Mouse (Mus musculus) heart, embryonic 13.5 days (tissue): ENCODE measurements at regions not wholly inside any gene's neighbourhood (a gene's known extent, or its start where the extent isn't known, plus 50 kb on each side); places are given as distances from the start of the nearest gene placed in this dataset.

ENCODE experiments used
- ATAC-seq: fragments of 200-750 bp; cut with Nextera tagmentation; 2 replicates; pipeline ENCODE4 v1.8.0; 2017; ENCODE audit warnings: moderate TSS enrichment; ENCODE audit not compliant: insufficient number of reproducible peaks, low FRiP score, low TSS enrichment; ENCODE audit errors: extremely low read depth
- H3K27ac ChIP-seq: fragments of 300-500 bp; sonication (generic); replicated peaks from 2 replicates; pipeline ENCODE4 v1.5.1; 2015; ENCODE audit warnings: moderate library complexity, mild to moderate bottlenecking, inconsistent platforms
- H3K27me3 ChIP-seq: fragments of 300-500 bp; sonication (generic); replicated peaks from 2 replicates; pipeline ENCODE4 v1.6.1; 2015; ENCODE audit warnings: mild to moderate bottlenecking, inconsistent platforms
- H3K36me3 ChIP-seq: fragments of 300-500 bp; sonication (generic); 2 replicates; pipeline ENCODE4 v1.6.1; 2015; ENCODE audit warnings: mild to moderate bottlenecking, inconsistent platforms
- H3K4me1 ChIP-seq: fragments of 300-500 bp; sonication (generic); 2 replicates; pipeline ENCODE4 v1.6.1; 2015; ENCODE audit warnings: inconsistent platforms
- H3K4me2 ChIP-seq: fragments of 300-500 bp; sonication (generic); 2 replicates; pipeline ENCODE4 v1.6.1; 2015; ENCODE audit warnings: inconsistent platforms, mild to moderate bottlenecking, moderate library complexity
- H3K4me3 ChIP-seq: fragments of 300-500 bp; sonication (generic); 2 replicates; pipeline ENCODE4 v1.5.1; 2015; ENCODE audit warnings: moderate library complexity, mild to moderate bottlenecking, inconsistent platforms
- H3K9ac ChIP-seq: fragments of 300-500 bp; sonication (generic); 2 replicates; pipeline ENCODE4 v1.6.1; 2015; ENCODE audit warnings: inconsistent platforms, mild to moderate bottlenecking, moderate library complexity
- H3K9me3 ChIP-seq: fragments of 300-500 bp; sonication (generic); 2 replicates; pipeline ENCODE4 v1.6.1; 2016; ENCODE audit warnings: inconsistent platforms
- WGBS: fragments of 180-500 bp; shearing (Covaris S2); methylation state at CpG from one replicate; pipeline ENCODE4 v1.1.7; 2015; ENCODE audit warnings: mixed read lengths; 5-methylcytosine and 5-hydroxymethylcytosine counted together

DNA sequence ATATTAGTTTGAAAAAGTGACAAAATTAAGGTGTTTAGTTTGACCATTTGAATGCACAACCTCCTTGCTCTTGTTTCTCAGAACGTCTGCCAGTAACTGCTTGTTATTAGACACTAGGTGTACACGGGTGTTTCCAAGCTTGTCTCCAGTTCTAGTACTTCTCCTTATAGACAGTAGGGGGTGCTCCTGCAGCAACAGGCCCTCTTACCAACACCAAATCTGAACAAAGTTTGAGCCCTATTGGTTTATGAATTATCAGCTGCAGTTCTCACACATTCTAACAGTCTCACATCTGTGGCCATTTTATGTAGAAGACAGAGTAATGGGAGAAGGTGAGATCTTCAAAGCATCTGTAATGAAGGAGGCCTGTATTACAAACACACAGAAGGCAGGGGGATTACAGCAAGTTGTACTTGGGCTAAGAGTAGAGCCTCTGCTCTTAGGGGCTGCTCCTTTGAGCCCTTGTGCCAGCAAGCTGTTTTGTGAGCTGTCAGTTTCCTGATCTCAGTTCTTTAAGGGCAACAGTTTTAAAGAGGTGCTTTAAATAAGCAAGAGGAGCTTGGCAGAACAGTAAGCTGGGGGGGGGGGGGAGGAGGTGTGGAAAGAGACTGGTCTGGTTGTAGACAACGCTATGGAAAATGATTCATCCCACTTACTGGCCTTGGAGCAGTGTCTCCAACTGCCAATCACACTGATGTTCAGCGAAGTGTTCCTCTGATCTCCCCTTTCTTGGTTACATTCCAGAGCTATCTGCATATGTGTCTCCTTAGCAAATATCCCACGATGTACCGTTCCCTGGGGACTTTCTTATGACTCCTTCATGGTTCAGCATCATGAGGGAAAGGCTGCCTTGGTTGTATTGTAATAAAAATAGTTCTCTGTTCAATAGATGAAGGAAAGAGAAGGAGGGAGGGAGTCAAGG is 71.3 kb upstream of the Cep162 start:
- H3K9me3 ChIP-seq, result no peaks in the 10 kb centered on the region
- no peak overlapping the region for H3K4me2 ChIP-seq
- no peak overlapping the region for H3K9ac ChIP-seq
- H3K4me1 ChIP-seq, result peaks cover 6% of the 10 kb centered on the region; the same call in 1 of the 2 replicates
- no peak for ATAC-seq
- H3K27me3 ChIP-seq, result no peaks in the 10 kb centered on the region
- no peaks in the 10 kb centered on the region for H3K36me3 ChIP-seq
- WGBS, result 20% methylated on average over 6 of the region's 6 CpGs
- no peak overlapping the region for H3K27ac ChIP-seq
- no peak overlapping the region for H3K4me3 ChIP-seq

DNA sequence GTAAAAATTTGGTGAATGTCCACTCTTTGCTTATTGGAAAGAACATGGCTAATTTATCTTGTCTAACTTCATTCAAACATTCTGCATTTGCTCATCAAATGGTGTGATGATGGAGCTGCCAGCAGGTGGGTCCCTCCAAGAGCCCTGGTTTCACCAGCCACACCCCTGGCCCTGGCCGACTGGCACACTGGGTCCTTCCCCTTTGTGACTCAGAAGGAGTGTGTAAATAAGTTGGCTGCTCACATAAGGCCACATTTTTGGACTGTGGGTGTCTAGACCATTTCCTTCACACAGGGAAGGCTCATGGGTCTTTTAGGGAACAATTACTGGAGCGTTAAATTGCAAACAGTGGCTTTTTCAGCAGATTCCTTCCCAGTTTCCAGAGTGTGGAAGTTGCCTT is 68.4 kb upstream of the Cep162 start:
- H3K4me1 ChIP-seq, result peaks cover 6% of the 10 kb centered on the region; the same call in 1 of the 2 replicates
- H3K9me3 ChIP-seq, result no peaks in the 10 kb centered on the region
- H3K27ac ChIP-seq, result no peak overlapping the region
- H3K9ac ChIP-seq, result no peak overlapping the region
- no peak overlapping the region for H3K4me2 ChIP-seq
- WGBS, result 69% methylated on average over 2 of the region's 2 CpGs
- H3K4me3 ChIP-seq, result no peak overlapping the region
- H3K27me3 ChIP-seq, result no peaks in the 10 kb centered on the region
- no peak for ATAC-seq
- H3K36me3 ChIP-seq, result no peaks in the 10 kb centered on the region

DNA sequence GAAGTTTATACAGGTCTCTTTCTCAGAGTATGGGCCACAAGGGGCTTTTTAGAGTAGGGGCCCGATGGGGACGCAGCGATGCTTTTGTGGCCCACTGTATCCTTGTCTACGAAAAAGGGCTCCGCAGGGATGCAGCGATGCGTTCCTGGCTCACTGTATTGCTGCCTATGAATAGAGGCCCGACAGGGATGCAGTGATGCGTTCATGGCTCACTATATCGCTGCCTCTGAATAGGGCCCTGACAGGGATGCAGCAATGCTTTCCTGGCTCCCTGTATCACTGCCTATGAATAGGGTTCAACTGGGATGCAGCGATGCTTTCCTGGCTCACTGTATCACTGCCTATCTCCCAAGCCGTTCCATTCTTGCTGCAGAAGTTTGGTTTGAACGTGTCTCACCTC is 65.4 kb upstream of the Cep162 start:
- Histone ChIP-seq H3K36me3 (no peaks in the 10 kb centered on the region), H3K27ac (no peak overlapping the region), H3K4me1 (no peaks in the 10 kb centered on the region), H3K9me3 (no peaks in the 10 kb centered on the region), H3K27me3 (no peaks in the 10 kb centered on the region), H3K4me3 (no peak overlapping the region), H3K4me2 (no peak overlapping the region), H3K9ac (no peak overlapping the region)
- 87% methylated on average over 13 of the region's 13 CpGs for WGBS
- no peak for ATAC-seq

DNA sequence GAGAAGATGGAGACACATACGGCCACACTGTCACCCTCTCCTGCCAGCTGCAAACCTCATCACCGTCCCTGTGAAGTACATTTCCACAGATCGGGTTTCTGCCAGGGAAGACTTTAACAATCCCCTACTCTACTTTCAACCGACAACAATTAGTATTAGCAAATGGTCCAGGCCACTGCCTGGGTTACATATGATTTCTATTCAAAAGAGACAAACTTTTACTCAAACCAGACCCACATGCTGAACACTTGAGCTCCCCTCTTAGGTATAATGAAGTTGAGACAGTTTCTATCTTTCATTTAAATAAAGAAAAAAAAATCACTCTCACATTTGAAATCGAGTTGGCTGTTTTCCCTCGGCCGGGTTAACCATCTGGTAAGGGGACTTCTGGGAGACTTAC is 63.4 kb upstream of the Cep162 start:
- no peaks in the 10 kb centered on the region for H3K36me3 ChIP-seq
- H3K27ac ChIP-seq, result no peak overlapping the region
- ATAC-seq, result no peak
- 63% methylated on average over 7 of the region's 7 CpGs for WGBS
- no peak overlapping the region for H3K9ac ChIP-seq
- H3K27me3 ChIP-seq, result no peaks in the 10 kb centered on the region
- H3K9me3 ChIP-seq, result no peaks in the 10 kb centered on the region
- no peaks in the 10 kb centered on the region for H3K4me1 ChIP-seq
- H3K4me2 ChIP-seq, result no peak overlapping the region
- H3K4me3 ChIP-seq, result no peak overlapping the region

DNA sequence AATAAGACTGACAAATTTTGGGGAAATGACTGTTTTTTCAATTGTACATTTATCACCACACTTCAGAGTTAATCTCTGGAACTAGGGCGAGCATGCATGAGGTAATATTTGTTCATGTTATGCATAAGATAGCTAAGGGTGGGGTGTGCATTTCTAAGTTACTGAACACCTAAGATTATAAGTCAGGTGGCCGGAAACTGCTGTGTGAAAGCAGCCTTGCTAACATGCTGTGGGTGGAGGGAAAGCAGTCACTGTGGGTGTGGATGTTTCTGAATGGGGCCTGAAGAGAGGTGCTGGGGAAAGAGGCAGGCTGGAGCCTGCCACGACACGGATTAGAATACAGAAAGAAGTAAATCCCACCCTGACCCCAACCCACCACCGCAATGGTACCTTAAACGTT is 54.8 kb upstream of the Cep162 start:
- Histone ChIP-seq H3K4me1 (no peaks in the 10 kb centered on the region), H3K4me3 (no peak overlapping the region), H3K9ac (no peak overlapping the region), H3K9me3 (no peaks in the 10 kb centered on the region), H3K27ac (no peak overlapping the region), H3K36me3 (no peaks in the 10 kb centered on the region), H3K4me2 (no peak overlapping the region), H3K27me3 (no peaks in the 10 kb centered on the region)
- WGBS, result 69% methylated on average over 6 of the region's 6 CpGs
- no peak for ATAC-seq
